ENCODE assay signal across 23 mouse cellular contexts in genomic region chr11:22978711-22979110, GRCm38 (mm10). TPM values are rescaled to one million over a fixed set of nuclear protein-coding genes. Genes with fewer than 3 reads are reported as not detected.
A peak's percentile ranks its signal among the peaks of the same experiment; 100 is the strongest.
DNase-seq lines count a peak whose midpoint lies in the region; ATAC-seq and TF ChIP-seq lines count a peak whose summit lies in the region.
"Had no signal": no experiment of that assay in that cellular context is flagged by ENCODE, and none has a peak within 500 bp of the region (broad histone marks: within the 10 kb centered on the region; RNA-seq: fewer than 3 reads in every experiment).

No protein-coding gene starts in this region.

- peaks cover 46% of the 10 kb centered on the region for H3K4me1 ChIP-seq in hindbrain, embryonic 16.5 days (ENCODE audit: control insufficient read depth, insufficient read depth, low read depth, low read length)
- H3K4me1 ChIP-seq in hindbrain, embryonic 13.5 days (replicated peaks), result peaks cover 67% of the 10 kb centered on the region

- no peak for TF ChIP-seq CTCF in brain, embryonic 14.5 days (IDR thresholded peaks at IDR 0.05; ENCODE audit: borderline replicate concordance, extremely low read depth, insufficient read depth, insufficient read length)

- H3K27me3 ChIP-seq in hindbrain, embryonic 16.5 days (replicated peaks; ENCODE audit: control insufficient read depth, insufficient read depth, low read length), result no peaks in the 10 kb centered on the region
- no peaks in the 10 kb centered on the region for H3K27me3 ChIP-seq in hindbrain, embryonic 13.5 days
- H3K27me3 ChIP-seq: embryonic facial prominence, embryonic 12.5 days had no signal

- peaks cover 6% of the 10 kb centered on the region for H3K36me3 ChIP-seq in hindbrain, embryonic 16.5 days (ENCODE audit: control insufficient read depth, insufficient read depth, low read length)
- H3K36me3 ChIP-seq in hindbrain, embryonic 13.5 days, result peaks cover 22% of the 10 kb centered on the region

- no peak overlapping the region for H3K4me3 ChIP-seq in hindbrain, embryonic 16.5 days (ENCODE audit: low read length)
- no peak overlapping the region for H3K4me3 ChIP-seq in hindbrain, embryonic 13.5 days
- H3K4me3 ChIP-seq: embryonic facial prominence, embryonic 12.5 days; left cerebral cortex, adult 2 months had no signal

- no peak for TF ChIP-seq POLR2A in brain, embryonic 14.5 days (IDR thresholded peaks at IDR 0.05; ENCODE audit: borderline replicate concordance, extremely low read depth, insufficient read depth, insufficient read length, poor library complexity, severe bottlenecking)

- WGBS in hindbrain, embryonic 16.5 days, result 29% methylated on average over 1 of the region's 1 CpGs
- 57% methylated on average over 1 of the region's 1 CpGs for WGBS in hindbrain, embryonic 13.5 days

- H3K9ac ChIP-seq in hindbrain, embryonic 16.5 days (ENCODE audit: low read depth, low read length), result no peak overlapping the region
- no peak overlapping the region for H3K9ac ChIP-seq in hindbrain, embryonic 13.5 days
- H3K9ac ChIP-seq: embryonic facial prominence, embryonic 12.5 days had no signal

- H3K9me3 ChIP-seq in hindbrain, embryonic 16.5 days (ENCODE audit: control insufficient read depth, low read length), result no peaks in the 10 kb centered on the region
- H3K9me3 ChIP-seq in hindbrain, embryonic 13.5 days, result 0 out of 2 replicates have a peak, but pooled peaks cover 3% of the 10 kb centered on the region
- H3K9me3 ChIP-seq: G1E had no signal

- H3K4me2 ChIP-seq in hindbrain, embryonic 16.5 days (ENCODE audit: low read length), result no peak overlapping the region
- no peak overlapping the region for H3K4me2 ChIP-seq in hindbrain, embryonic 13.5 days
- H3K4me2 ChIP-seq: embryonic facial prominence, embryonic 12.5 days; heart, embryonic 11.5 days; liver, embryonic 11.5 days had no signal

- no peak overlapping the region for H3K27ac ChIP-seq in hindbrain, embryonic 16.5 days (ENCODE audit: low read depth, low read length)
- H3K27ac ChIP-seq in hindbrain, embryonic 13.5 days, result no peak overlapping the region
- H3K27ac ChIP-seq: embryonic facial prominence, embryonic 12.5 days; left cerebral cortex, adult 2 months had no signal

- DNase-seq in brain, embryonic 14.5 days (ENCODE audit: low read depth), result peak; percentile 46
- peak; percentile 85 for DNase-seq in cerebellum, adult 9-10 months
- DNase-seq in retina, embryonic 14.5 days (ENCODE audit: low spot score), result peak; percentile 23
- DNase-seq in right cerebral cortex, postnatal 36 days (ENCODE audit: low spot score in 2 of 2), result no peak
- DNase-seq in testis, postnatal 10 days (ENCODE audit: low spot score), result no peak
- DNase-seq: adrenal gland, postnatal 25 days; heart, postnatal 14 days; kidney, adult 8-10 months; kidney, postnatal 14 days; lung, adult 18-20 months; lung, postnatal 14 days; midbrain, embryonic 14.5 days; thymus, postnatal 36 days had no signal

- ATAC-seq in hindbrain, embryonic 16.5 days, result peak; percentile 3; the same call in 1 of the 2 replicates
- ATAC-seq in hindbrain, embryonic 13.5 days (ENCODE audit: low FRiP score), result no peak
- ATAC-seq: forebrain, embryonic 14.5 days had no signal

RNA-seq across cellular contexts. Expression of gene Gm28048, which starts 3.2 kb away (rescaled TPM):
- 5.4 TPM in 2 replicates for polyA plus RNA-seq in hindbrain, embryonic 16.5 days (2015; fragmentation: Nextera tagmentation; extraction: Ambion mirVana)
- polyA plus RNA-seq in hindbrain, embryonic 13.5 days (2015; fragmentation: Nextera tagmentation; extraction: Ambion mirVana), result 4.8 and 6.1 TPM in 2 replicates
- 1.4 and 2.0 TPM in 2 replicates for polyA plus RNA-seq in brain, embryonic 14.5 days (2012; rRNA removed)
- polyA plus RNA-seq: erythroblast, embryonic 14.5 days; G1E; small intestine, adult 2 months had no signal

RNA-seq across cellular contexts. Expression of gene Commd1, which starts 3.5 kb away (rescaled TPM):
- polyA plus RNA-seq in hindbrain, embryonic 16.5 days (2015; fragmentation: Nextera tagmentation; extraction: Ambion mirVana), result 236 and 237 TPM in 2 replicates
- 287 and 301 TPM in 2 replicates for polyA plus RNA-seq in hindbrain, embryonic 13.5 days (2015; fragmentation: Nextera tagmentation; extraction: Ambion mirVana)
- polyA plus RNA-seq in brain, embryonic 14.5 days (2012; rRNA removed), result 57.5 and 58.7 TPM in 2 replicates

RNA-seq across cellular contexts. Expression of gene Zrsr1, which starts 6.9 kb away (rescaled TPM):
- 7.8 and 9.7 TPM in 2 replicates for polyA plus RNA-seq in hindbrain, embryonic 16.5 days (2015; fragmentation: Nextera tagmentation; extraction: Ambion mirVana)
- 6.6 and 8.3 TPM in 2 replicates for polyA plus RNA-seq in hindbrain, embryonic 13.5 days (2015; fragmentation: Nextera tagmentation; extraction: Ambion mirVana)
- polyA plus RNA-seq in brain, embryonic 14.5 days (2012; rRNA removed), result 8.4 and 14.8 TPM in 2 replicates

RNA-seq across cellular contexts. Expression of gene Cct4, which starts 11.6 kb away (rescaled TPM):
- 263 and 273 TPM in 2 replicates for polyA plus RNA-seq in hindbrain, embryonic 16.5 days (2015; fragmentation: Nextera tagmentation; extraction: Ambion mirVana)
- 309 and 314 TPM in 2 replicates for polyA plus RNA-seq in hindbrain, embryonic 13.5 days (2015; fragmentation: Nextera tagmentation; extraction: Ambion mirVana)
- 127 and 169 TPM in 2 replicates for polyA plus RNA-seq in brain, embryonic 14.5 days (2012; rRNA removed)

RNA-seq across cellular contexts. Expression of gene Fam161a, which starts 28.6 kb away (rescaled TPM):
- 4.6 and 5.7 TPM in 2 replicates for polyA plus RNA-seq in hindbrain, embryonic 16.5 days (2015; fragmentation: Nextera tagmentation; extraction: Ambion mirVana)
- 6.6 and 7.5 TPM in 2 replicates for polyA plus RNA-seq in hindbrain, embryonic 13.5 days (2015; fragmentation: Nextera tagmentation; extraction: Ambion mirVana)
- 3.5 and 4.3 TPM in 2 replicates for polyA plus RNA-seq in brain, embryonic 14.5 days (2012; rRNA removed)
- polyA plus RNA-seq: small intestine, adult 2 months had no signal

Comparison
In these comparisons a context has a peak if more than half of its experiments do, and no peak if none do; other contexts are left out.
1. DNase-seq: peak in brain, embryonic 14.5 days (single experiment), cerebellum, adult 9-10 months (single experiment) and retina, embryonic 14.5 days (single experiment); none in right cerebral cortex, postnatal 36 days (0 of 2) and testis, postnatal 10 days (single experiment).